Mouse (Mus musculus): ENCODE data around the gene Bnc2. TPM values are rescaled to one million over a fixed set of nuclear protein-coding genes. Genes with fewer than 3 reads are reported as not detected.

The Bnc2 gene
- polyA plus RNA-seq, 1 experiment = 15.2 TPM

- DNase-seq (ENCODE audit: low read depth) = peak; percentile 68
- TF ChIP-seq POLR2A (IDR thresholded peaks at IDR 0.05; ENCODE audit: borderline replicate concordance, extremely low read depth, insufficient read depth, insufficient read length, poor library complexity, severe bottlenecking) (no peak), CTCF (IDR thresholded peaks at IDR 0.05; ENCODE audit: borderline replicate concordance, extremely low read depth, insufficient read depth, insufficient read length) (no peak)
These were observed 271.5 kb downstream of the Bnc2 start for GRCm38 (mm10) chr4:84403356-84404145.

DNA sequence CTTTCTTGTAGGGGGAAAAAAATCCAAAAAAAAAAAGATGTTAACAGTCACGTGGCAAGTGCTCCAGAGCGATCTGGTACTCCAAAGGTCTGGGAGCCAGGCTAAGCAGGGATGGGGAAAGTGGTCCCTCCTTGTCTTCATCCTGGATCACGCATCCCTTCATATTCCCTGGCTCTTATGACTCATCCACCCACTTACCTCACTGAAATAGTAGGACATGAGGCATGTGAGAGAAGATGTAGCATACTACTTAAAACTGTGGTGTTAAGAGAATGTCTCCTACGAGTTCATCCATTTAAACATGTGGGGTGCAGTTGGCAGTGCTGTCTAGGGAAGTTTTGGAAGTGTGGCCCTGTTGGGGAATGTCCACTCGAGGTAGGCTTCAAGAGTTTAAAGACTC is 286.1 kb downstream of the Bnc2 start:
- TF ChIP-seq POLR2A (IDR thresholded peaks at IDR 0.05; ENCODE audit: borderline replicate concordance, extremely low read depth, insufficient read depth, insufficient read length, poor library complexity, severe bottlenecking) (no peak), CTCF (IDR thresholded peaks at IDR 0.05; ENCODE audit: borderline replicate concordance, extremely low read depth, insufficient read depth, insufficient read length) (no peak)
- DNase-seq (ENCODE audit: low read depth) = no peak

DNA sequence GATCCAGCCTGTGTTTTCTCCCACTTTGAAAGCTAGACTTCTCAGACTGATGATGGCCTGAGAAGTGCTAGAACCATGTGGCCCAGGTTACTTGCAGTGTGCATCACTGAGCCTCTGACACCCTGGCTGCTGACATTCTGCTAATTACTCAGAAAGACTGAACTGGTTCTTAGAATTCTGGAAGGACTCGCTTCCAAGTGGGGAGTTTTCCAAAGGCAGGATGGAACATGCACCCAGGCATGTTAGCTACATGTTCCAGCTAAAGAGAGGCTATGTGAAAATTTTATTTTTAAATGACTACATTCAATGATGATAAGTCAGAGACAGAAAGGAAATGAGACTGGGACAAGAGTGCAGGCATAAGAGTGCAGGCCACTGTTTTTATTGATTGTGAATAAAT is 289.9 kb downstream of the Bnc2 start:
- no peak for TF ChIP-seq POLR2A (IDR thresholded peaks at IDR 0.05; ENCODE audit: borderline replicate concordance, extremely low read depth, insufficient read depth, insufficient read length, poor library complexity, severe bottlenecking)
- TF ChIP-seq CTCF (IDR thresholded peaks at IDR 0.05; ENCODE audit: borderline replicate concordance, extremely low read depth, insufficient read depth, insufficient read length) = no peak
- DNase-seq (ENCODE audit: low read depth) = no peak

- no peak for TF ChIP-seq CTCF (IDR thresholded peaks at IDR 0.05; ENCODE audit: borderline replicate concordance, extremely low read depth, insufficient read depth, insufficient read length)
- TF ChIP-seq POLR2A (IDR thresholded peaks at IDR 0.05; ENCODE audit: borderline replicate concordance, extremely low read depth, insufficient read depth, insufficient read length, poor library complexity, severe bottlenecking) = no peak
- peak; percentile 60 for DNase-seq (ENCODE audit: low read depth)
These were observed 295.8 kb downstream of the Bnc2 start for GRCm38 (mm10) chr4:84379289-84379688.

DNA sequence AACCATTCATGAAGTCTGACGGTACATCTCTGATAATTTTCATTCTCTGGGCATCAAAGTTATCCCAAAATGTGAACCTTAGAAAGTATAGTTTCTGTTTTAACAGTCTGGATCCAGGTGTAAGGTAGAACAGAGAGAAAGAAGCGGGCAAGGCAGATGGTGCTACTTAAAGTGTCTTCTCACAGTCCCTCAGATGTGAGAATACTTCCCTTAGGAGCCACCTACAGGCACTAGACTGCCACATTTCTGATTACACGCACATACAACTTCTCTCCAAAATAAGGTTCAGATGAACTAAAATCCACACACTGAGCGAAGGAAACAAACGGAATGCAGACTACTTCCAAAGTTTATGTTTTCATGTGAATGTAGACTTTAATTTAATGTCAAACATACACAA is 297.6 kb downstream of the Bnc2 start:
- DNase-seq (ENCODE audit: low read depth) = no peak

GRCm38 (mm10) chr4:84362337-84362823 is 312.7 kb downstream of the Bnc2 start:
- TF ChIP-seq CTCF (IDR thresholded peaks at IDR 0.05; ENCODE audit: borderline replicate concordance, extremely low read depth, insufficient read depth, insufficient read length) = no peak
- DNase-seq (ENCODE audit: low read depth) = peak; percentile 73

More for the DNA sequence above, 297.6 kb downstream of the Bnc2 start:
- TF ChIP-seq CTCF (IDR thresholded peaks at IDR 0.05; ENCODE audit: borderline replicate concordance, extremely low read depth, insufficient read depth, insufficient read length) (no peak), POLR2A (IDR thresholded peaks at IDR 0.05; ENCODE audit: borderline replicate concordance, extremely low read depth, insufficient read depth, insufficient read length, poor library complexity, severe bottlenecking) (no peak)

GRCm38 (mm10) chr4:84361165-84361564 is 313.9 kb downstream of the Bnc2 start:
- TF ChIP-seq CTCF (IDR thresholded peaks at IDR 0.05; ENCODE audit: borderline replicate concordance, extremely low read depth, insufficient read depth, insufficient read length) = no peak
- TF ChIP-seq POLR2A (IDR thresholded peaks at IDR 0.05; ENCODE audit: borderline replicate concordance, extremely low read depth, insufficient read depth, insufficient read length, poor library complexity, severe bottlenecking) = no peak
- DNase-seq (ENCODE audit: low read depth) = no peak

- no peak for DNase-seq (ENCODE audit: low read depth)
- TF ChIP-seq POLR2A (IDR thresholded peaks at IDR 0.05; ENCODE audit: borderline replicate concordance, extremely low read depth, insufficient read depth, insufficient read length, poor library complexity, severe bottlenecking) = no peak
- TF ChIP-seq CTCF (IDR thresholded peaks at IDR 0.05; ENCODE audit: borderline replicate concordance, extremely low read depth, insufficient read depth, insufficient read length) = no peak
These were observed 315.1 kb downstream of the Bnc2 start for GRCm38 (mm10) chr4:84359996-84360395.

DNA sequence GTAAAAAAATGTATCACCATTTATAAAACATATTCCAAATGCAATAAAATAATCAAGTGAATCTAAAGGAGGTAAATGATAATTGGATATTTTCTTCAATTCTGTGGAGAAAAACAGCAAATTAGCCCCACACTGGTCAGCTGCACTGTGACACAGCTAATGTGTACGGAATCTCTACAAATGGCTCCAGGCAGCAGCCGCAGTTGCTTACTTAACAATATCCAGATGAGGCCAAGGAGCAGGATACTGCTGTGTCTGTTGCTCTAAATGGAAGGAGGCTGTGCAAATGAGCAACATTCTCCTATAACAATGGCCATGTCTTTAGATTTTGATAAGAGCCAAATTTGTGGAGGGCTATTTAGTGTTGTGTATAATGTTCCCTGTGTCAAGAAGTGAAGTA is 316.9 kb downstream of the Bnc2 start:
- DNase-seq (ENCODE audit: low read depth) = peak; percentile 48

DNA sequence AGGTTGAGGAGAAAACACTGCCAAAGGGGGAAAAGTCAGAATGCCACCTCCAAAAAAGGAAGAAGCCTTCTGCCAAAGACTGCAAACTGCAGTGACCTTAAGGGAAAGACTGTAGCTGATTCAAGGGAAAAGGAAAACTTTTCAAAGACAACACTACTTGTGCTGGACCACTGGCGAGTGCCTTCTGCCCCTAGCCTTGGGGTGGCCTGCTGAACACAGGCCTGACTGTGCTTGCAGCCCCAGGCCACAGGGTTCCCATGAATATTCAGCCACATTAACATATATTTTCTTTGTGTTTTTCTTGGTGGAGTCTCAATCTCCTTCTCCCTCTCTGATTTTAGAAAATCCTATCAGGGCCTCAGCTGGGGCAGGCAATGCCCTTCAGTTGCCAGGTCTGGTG is 317.7 kb downstream of the Bnc2 start:
- TF ChIP-seq CTCF (IDR thresholded peaks at IDR 0.05; ENCODE audit: borderline replicate concordance, extremely low read depth, insufficient read depth, insufficient read length) (no peak), POLR2A (IDR thresholded peaks at IDR 0.05; ENCODE audit: borderline replicate concordance, extremely low read depth, insufficient read depth, insufficient read length, poor library complexity, severe bottlenecking) (no peak)
- peak; percentile 49 for DNase-seq (ENCODE audit: low read depth)

More for the DNA sequence above, 316.9 kb downstream of the Bnc2 start:
- TF ChIP-seq POLR2A (IDR thresholded peaks at IDR 0.05; ENCODE audit: borderline replicate concordance, extremely low read depth, insufficient read depth, insufficient read length, poor library complexity, severe bottlenecking) = no peak
- TF ChIP-seq CTCF (IDR thresholded peaks at IDR 0.05; ENCODE audit: borderline replicate concordance, extremely low read depth, insufficient read depth, insufficient read length) = no peak

DNA sequence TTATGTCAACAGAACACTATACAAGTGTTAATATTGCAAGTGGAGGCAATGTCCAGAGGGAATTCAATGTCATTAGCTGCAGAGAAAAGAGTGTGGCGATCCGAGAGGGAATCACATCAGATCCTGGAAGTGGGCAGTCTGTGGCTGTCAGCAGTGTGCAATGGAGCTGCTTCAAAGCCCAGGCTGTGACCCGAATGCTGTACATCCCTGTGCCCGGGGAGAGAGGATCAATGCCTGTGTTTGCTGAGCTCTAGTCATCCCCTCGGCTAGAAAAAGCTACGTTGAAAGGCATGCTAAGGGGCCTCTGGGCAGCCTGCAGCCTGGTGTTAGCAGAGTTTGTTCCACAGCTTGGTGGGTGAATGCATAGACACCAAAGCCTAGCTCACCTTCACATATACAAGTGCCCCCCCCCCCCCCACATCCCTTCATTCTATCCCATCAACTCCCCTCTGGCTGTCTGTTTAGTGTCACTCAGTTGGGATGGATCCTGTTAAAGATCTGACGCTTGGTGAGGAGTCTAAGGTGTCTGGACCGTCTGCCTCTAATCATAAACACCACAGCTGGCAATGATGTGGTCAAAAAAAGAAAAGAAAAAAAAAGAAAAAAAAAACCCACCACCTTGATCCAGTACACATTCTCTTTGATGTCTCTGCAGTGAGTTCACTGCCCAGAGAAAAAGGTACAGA is 318.5 kb downstream of the Bnc2 start:
- DNase-seq (ENCODE audit: low read depth) = peak; percentile 76
- TF ChIP-seq CTCF (IDR thresholded peaks at IDR 0.05; ENCODE audit: borderline replicate concordance, extremely low read depth, insufficient read depth, insufficient read length) (no peak), POLR2A (IDR thresholded peaks at IDR 0.05; ENCODE audit: borderline replicate concordance, extremely low read depth, insufficient read depth, insufficient read length, poor library complexity, severe bottlenecking) (no peak)

All from brain, embryonic 14.5 days (tissue).